Mouse (Mus musculus) kidney, adult 2 months (tissue): ENCODE data around the gene Miox.

Source experiments
- CTCF ChIP-seq: fragments of 200-500 bp; conservative IDR thresholded peaks from 2 replicates; pipeline ENCODE4 v1.5.1; 2011; ENCODE audit warnings: low read depth, mild to moderate bottlenecking, control low read depth, low read length, moderate library complexity, mixed read lengths; ENCODE audit not compliant: insufficient read depth, insufficient read length
- POLR2A ChIP-seq: fragments of 200-500 bp; IDR thresholded peaks from one replicate; pipeline ENCODE4 v1.6.1; 2011; ENCODE audit warnings: low read depth, low read length, control low read depth

- no peak for TF ChIP-seq CTCF
- TF ChIP-seq POLR2A = no peak
Observed at GRCm38 (mm10) chr15:89297695-89298094, 36.5 kb upstream of the Miox start.
